Mouse (Mus musculus): ENCODE data around the gene Hsdl2. TPM values are rescaled to one million over a fixed set of nuclear protein-coding genes. Genes with fewer than 3 reads are reported as not detected.

Gene Hsdl2
- total RNA-seq, 2 experiments from 2014 or later: 79.9 to 82.5 TPM

DNA sequence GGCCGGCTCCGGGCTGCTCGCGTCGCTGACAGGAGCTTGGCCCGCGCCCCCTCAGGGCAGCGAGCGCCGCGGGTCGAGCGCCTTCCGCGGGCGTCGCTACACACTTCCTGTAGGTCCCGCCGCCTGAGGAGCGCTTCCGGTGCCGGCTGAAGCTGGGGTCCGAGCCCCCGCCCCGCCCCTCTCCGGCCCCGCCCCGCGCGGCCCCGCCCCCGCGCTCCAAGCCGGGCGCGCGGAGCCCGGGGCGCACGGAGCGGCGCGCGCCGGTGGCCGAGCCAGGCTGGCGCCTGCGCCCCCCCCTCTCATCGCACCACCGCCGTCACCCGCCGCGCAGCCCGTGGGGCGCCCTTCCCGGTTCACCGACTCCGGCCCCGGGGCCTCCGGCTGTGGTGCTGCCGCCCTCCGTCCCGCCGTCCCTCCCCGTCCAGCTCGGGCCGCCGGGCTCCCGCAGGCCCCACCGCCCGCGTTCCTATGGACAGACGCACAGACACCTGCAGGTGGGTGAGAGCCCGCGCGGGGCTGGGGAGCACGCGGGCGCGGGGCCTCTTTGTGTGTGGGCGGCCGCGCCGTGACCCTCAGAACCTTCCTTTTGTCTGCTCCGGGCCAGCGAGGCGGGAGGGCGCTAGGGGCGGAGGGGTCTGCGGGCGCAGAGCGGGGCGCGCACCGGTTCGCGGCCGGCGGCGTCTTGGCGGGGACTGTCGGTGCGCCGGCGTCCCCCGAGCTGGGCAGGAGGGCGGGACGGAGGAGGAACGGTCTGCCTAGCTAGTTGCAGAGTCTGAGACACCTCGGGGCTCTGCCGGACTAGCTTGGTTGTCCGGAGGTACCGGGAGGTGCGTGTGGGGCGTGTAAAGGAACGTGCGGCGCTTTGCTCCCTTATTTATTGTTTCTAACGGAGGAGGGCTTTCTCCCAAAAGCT is 44.9 kb downstream of the Hsdl2 start, which contains the start of gene E130308A19Rik:
Gene E130308A19Rik, plus strand, starts transcription at position 214 of the 913 bp plus-strand sequence.
- DNase-seq: peak; percentile 85 to 90

DNA sequence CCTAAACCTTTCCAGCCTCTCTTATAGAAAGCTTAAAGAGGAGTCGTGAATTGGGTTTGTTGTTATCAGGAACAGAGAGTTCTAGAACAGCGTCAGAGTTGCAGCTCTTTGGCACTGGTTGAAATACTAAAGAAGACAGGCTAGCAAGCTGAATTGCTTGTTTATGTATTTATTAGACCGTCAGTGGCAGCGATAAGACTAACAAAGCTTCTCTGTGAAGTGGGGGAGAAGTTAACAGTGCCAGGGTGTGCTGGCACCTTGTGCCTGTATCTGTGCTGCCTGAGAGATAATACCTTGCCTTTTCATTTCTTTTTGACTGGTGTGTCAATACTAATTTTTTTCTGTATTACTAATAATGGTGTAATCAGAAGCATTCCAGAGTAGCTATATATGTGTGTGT is 46.9 kb downstream of the Hsdl2 start:
- no peak for DNase-seq

DNA sequence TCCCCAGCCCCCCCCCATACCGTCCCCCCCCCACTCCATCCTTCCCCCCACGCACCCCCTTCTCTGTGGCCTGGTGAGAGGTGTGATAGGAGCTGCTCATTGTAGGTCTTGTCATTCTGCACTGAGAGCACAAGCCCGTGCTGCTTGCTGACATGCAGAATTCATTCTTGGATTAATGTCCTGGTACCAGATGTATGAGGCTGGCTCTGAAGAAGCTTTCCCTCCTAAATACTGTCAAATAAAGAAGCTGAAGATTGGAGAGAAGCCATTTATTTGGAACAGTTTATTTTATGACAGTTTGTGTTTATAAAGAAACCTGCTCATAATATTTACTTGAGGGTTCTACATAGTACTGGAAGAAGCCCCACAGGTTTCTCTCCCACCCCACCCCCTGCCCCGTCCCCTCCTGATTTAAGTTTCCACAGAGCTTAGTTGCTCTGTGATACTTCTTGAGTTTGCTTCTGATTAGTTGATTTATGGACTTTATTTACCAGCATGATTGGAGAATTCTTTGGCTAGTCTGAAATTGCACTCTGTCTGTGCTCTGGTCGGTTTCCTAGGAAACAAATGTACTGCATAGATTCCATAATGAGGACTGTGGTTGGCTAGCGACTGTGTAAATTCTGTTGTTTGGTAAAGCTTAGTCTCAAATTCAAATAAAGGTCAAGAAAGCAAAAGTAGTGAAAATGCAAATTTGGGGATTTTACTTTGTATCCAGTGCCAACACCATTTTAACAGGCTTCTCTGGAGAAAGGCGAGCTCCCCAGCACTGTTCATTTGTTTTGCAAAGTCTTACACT is 47.9 kb downstream of the Hsdl2 start:
- no peak for DNase-seq

DNA sequence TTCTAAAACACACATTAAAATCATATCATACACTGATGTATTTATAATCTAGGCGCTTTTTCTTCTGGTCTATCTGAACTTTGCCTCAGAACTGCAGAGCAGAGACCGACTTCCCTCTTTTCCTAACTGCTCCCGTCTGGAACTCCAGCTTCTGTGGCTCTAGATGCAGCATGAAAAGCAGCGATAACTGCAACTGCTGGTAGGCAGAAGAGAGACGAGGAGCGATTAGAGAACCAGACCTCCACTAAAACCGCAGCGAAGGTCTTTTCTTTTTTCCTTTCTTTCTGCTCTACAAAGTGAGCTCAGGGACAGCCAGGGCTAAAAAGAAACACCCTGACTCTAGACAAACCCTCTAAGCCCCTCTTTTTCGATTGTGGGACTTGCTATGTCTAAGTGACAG is 48.8 kb downstream of the Hsdl2 start:
- DNase-seq: no peak

DNA sequence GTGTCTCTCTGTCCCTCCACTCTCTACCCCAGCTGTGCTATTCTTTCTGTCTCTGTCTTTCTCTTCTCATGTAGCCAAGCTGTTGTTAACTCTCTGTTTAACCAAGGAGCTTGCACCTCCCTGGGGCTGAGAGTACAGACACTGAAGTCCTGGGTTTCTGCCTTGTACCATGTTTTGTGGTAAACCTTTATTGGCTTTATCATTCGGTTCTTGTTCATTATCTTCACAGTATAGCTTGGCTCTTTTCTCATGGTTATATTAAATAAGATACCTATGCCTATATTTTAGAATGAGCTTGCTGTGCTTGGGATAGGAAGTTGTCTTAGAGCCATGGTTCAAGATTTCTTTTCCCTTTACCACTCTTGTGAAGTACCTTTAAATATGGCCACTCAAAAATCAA is 53.2 kb downstream of the Hsdl2 start:
- DNase-seq: no peak

DNA sequence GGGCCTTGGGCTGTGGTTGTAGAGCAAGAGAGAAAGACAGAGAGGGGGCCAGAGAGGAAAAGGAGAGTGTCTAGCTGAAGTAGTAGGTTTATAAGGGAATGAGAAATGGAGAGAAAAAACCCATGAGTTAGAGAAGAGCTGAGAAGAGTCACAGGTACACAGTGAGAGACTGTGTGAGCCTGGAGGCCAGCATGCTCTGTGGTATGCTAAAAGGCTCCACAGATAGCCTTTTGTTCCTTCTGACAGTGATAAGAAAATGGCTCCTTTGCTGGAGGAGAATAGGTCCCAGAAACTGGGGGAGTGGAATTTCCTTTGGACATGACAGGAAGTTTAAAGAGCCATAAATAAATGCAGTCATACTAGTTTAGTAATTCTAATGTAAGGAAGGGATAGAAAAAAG is 57.8 kb downstream of the Hsdl2 start:
- DNase-seq: no peak

DNA sequence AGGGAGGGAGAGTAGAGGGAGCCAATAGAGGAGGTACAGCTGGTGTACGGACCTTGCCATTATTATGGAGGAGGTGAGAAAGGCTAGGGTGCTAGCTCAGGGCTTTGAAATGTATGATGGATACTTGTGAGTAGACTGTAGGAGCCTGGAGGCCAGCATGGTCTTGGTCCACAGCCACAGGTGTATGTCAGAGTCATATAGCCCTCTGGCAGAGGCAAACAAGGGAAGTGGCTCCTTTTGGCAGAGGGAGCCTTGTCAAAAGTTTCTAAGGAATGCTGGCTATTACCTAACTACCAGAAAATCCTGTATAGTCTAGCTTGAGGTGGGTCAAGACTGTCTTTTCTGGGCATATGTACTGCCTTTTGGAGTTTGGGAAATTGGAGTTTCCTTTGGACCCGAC is 59.4 kb downstream of the Hsdl2 start:
- no peak for DNase-seq

DNA sequence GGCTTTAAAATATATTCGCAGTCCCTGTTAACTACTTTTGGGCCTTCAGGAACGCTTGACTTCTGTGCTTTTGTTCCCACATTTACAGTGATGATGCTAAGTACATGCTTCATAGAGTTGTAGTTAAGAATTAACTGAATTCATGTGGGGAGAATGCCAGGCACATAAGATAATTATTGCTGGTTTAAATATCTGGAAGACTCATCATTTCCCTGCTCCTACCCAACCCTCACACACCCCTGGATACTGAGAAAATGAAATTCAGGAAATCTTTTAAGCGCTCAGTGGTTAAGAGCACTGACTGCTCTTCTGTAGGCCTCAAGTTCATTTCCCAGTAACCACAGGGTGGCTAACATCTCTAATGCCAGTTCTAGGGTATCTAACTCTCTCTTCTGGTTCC is 60.7 kb downstream of the Hsdl2 start:
- no peak for DNase-seq

DNA sequence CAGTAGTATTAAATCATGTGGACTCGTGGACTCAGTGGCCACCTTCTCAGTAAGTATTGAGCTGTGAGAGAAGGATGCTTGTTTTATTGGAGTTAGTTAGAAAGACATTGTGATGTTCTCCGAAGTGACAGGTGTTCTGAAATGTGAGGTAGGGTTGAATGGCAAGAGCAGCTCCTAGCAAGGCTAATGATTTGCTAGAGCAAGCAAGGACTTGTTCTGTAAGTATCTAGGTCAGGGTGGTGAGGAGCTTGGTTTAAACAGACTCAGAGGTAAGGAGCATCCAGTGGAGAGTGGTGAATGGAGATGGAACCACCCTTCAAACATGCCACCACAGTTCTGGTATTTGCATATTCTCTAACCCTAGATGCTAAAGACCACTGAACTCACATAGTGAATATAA is 61.3 kb downstream of the Hsdl2 start:
- DNase-seq: no peak

DNA sequence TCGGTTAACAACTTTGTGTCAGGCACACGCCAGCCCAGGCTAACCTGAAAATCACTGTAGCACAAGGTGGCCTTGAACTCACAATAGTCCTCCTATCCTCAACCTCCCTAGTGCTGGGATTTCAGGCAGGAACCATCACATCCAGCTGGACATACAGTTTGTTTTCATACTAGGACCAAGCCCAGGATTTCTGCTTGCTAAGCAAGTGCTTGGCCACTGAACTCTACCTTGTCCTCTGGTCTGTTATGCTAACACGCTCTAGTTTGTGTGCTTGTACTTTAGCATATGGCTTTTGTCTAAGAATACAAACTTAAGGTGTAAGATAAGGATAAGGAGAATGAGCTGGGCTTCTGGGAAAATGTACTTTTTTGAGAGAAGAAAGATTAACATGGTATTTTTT is 63.1 kb downstream of the Hsdl2 start:
- DNase-seq: no peak

DNA sequence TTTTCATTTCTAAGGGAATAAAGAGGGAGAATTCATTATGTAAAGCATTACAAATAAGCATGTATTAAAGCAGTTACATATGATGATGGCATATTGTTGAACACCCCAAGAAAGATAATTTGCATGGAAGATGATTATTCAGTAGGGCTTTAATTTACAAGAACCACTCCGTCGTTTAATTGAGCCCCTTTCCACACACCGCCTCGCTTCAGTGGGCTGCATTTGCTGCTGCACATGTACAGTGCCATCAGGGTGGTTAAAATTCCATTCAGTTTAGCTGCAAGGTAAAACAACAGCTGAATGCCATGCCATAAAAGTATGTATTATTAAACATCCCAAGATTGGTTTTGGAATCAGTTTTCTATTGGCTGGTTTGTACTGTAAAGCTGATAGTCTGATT is 63.6 kb downstream of the Hsdl2 start:
- DNase-seq: no peak

DNA sequence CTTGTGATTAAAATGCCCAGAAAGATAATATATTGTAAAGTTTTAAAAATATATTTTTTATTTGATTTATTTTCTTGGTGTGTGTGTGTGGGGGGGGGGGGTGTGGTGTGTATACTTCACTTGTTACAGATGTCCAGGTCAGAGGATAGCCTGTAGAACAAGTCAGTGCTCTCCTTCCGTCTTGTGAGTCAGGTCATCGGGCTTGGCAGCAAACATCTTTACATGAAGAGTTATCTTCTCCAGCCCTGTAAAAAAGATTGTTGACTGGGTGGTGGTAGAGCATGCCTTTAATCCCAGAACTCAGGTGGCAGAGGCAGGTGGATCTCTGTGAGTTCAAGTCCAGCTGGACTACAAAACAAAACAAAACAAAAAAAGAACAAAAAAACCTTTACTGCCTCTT is 64.2 kb downstream of the Hsdl2 start:
- no peak for DNase-seq

DNA sequence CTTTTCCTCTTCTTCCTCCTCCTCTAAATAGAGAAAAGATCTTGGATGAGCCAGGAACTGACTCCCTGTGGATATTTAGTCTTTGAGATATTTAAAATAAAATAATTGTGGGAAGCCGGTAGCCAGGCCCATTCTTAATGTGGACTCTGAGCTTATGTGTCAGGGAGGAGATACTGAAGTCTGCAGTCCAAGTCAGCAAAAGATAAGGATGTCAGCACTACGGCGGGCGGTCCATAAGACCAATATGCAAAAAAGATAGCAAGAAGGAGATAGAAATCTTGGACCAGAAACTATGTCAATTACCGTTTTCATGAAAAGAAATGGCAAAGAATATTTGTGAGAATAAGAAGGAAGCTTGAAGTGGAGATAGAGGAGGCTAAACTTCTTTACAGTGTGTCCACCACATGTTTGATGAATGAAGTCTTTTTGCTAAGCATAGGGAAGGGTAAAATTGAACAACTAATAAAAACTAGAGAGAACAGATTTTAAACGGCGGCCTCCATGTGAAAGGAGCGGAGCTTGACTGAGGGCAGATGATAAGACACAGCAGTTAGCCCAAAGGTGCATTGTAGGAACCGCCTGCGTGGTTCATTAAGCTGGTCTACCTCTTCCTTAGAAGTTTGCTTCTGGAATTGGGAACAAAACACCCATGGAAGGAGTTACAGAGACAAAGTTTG is 64.8 kb downstream of the Hsdl2 start:
- DNase-seq: no peak

DNA sequence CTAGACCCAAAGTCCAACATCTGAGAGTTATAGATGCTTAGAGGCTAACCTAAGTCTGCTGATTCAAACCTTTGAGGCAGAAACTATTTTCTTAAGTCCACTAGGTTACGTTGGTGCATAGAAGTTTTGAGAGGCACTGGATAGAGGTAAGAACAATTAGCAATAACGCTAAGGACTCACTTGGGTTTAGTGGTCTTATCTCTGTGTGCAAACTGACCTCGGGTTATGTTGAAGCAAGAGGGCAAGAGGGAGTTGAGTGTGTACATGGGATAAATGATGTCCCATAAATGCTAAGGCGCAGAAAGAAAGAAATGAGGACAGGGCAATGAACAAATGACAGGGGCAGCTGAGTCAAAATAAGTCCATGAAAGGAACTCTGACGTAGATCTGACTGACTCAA is 67.8 kb downstream of the Hsdl2 start:
- DNase-seq: no peak

DNA sequence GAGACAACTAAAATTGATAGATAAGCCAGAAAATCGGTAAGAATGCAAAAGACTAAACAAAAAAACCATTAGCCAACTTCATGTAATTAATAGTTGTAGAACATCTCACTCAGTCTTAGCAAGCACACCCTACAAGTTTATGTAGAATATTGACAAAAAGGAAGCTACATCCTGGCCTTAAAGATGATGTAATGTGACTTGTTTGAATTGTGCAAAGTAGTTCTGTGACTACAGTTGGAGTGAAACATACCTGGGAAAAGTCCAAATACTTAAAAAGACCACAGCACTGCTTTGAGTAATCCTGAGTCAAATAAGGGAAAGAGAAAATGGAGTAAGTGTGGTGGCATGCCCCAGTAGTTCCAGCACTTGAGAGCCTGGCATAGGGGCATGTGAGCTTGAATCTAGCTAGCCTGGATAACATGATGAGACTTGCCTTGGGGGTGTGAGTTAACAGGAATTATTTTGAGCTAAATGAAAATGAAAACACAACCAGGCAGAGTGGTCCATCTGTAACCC is 70.9 kb downstream of the Hsdl2 start:
- DNase-seq: no peak

DNA sequence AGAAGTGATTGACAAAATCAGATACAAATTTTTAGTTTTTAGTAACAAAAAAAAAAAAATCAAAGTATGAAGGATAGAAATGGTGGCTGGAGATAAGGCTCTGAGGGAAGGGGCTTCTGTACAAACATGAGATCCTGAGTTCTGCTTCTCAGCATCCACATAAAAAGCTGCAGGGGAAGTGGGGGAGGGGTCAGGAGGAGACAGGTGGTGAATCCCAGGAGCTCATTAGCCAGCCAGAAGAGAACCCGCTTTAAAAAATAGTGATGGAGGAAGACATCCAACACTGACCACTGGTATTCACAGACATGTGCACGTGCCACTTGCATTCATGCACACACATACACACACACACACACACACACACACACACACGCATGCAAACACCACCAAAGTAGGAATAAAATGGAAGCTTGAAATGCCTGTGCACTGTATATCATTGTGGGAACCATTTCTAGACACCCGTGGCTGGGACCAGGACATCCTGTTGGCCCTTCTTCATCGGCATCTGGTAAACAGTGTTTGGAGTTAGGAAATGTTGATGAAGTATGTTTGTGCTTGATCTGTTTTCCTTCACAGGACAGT is 74.8 kb downstream of the Hsdl2 start:
- no peak for DNase-seq

DNA sequence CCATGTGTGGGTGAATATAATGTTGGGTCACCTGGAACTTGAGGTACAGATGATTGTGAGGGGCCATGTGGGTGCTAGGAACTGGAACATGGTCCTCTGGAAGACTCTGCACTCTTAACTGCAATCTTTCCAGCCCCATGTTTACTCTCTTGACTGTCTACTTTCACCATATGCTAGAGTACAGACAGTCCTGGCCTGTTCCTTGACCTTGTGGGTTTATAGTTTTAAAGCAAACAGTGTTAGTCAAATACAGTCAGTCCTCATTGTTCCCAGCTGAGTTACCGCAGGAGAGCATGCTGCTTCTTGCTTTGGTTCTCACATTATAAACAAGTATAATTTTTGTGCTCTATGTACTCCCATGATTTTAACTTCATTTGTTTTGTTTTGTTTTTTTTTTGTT is 80.8 kb downstream of the Hsdl2 start:
- DNase-seq: peak in 1 of 2 experiments; percentile 12

DNA sequence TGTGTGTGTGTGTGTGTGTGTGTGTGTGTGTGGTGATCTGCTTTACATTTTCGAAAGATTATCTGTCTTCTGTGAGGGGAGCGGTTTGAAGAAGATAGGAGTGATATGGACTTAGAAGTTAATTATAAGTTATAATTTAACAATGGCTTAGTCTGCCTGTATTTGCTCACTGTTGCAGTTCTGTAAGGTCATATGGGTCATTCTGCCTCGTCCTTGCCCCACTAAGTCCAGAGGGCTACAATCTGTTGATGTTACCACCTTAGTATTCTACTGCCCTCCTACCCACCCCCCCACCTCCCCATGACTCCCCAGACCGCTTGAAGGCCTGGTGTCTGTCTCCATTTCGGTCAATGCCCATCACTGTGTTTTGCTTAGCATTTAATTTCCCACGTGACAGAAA is 82.1 kb downstream of the Hsdl2 start:
- no peak for DNase-seq

DNA sequence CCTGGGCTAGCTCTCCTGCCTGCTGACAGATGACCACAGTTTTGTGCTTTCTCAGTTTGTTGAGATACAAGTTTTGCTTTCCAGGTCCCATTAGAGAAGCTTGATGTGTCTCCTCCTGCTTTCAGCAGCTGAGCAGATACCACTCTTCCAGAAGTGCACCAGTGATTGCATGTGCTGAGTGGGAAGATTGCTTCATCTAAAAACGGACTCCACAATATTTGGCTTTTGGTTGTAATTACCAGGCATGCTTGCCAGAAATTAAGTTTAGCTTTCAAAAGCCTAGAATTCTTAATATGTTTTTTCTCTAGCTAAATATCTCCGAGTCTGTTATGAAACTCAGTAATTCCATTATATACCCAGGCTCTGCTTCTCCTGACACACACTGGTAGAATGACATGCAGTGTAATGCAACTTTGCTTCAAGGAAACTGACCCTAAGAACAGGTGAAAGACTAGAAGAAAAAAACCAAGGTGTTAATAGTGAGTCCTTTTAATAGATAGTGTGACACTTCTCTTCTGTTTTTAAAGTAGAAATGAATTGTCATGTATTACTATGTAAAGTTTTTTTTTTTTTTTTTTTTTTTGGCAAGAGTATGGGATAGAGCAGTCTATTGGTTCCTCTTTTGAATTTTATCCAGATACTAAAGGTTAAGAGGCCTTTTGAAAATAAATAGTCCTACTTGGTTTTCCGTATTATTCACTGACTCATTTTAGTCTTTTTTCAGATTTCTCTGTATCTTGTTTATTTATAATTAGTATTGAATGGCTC is 85.4 kb downstream of the Hsdl2 start:
- no peak for DNase-seq

DNA sequence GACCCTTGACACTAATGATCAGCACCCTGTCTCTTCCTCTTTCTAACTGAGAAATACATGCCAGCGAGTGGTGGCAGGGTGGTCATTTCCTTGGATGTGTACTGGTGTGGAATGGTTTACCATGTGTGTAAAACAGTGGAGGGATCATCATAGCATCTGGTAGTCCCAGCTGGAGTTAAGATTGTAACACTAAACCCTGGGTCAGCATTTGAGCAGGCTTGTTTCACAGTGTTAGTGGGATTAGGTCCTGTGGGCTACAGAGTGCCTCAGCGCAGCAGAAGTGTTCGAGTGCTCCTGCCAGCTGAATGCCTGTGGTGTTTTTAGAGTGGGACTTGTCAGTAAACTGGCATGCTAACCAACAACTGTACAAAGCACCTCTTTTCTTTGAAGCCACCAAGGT is 86.7 kb downstream of the Hsdl2 start:
- DNase-seq: no peak
